Mouse (Mus musculus) megakaryocyte progenitor cell, adult 5-6 weeks (primary cell): ENCODE results near the gene Qtrt1. TPM values are rescaled to one million over a fixed set of nuclear protein-coding genes. Genes with fewer than 3 reads are reported as not detected.
"Not testable (repeated sequence)": the region's sequence is repeated elsewhere in the genome, so short reads cannot be mapped to it uniquely, and the experiment has no call there.

Experiments
- ATAC-seq: replicated peaks from 2 replicates; pipeline ENCODE4 v1.8.0; 2016; ENCODE audit warnings: mild to moderate bottlenecking, moderate TSS enrichment, inconsistent platforms; ENCODE audit not compliant: poor library complexity
- total RNA-seq, 2 experiments: library from RNA; stranded (forward) in 1 of 2; stranded (reverse) in 1 of 2; fragments of 157-497, 149-512 nt in 1 of 2; fragments of 200-1000 nt in 1 of 2; gene quantifications; 2 replicates each; pipeline versions ENCODE4 v1.2.3 to v1.2.4; 2015 to 2017

The Qtrt1 gene
- total RNA-seq, 2 experiments from 2014 or later, result 16.0 to 37.9 TPM

- ATAC-seq, result peak; percentile 35; the same call in 1 of the 2 replicates
These were observed 36.1 kb downstream of the Qtrt1 start for GRCm38 (mm10) chr9:21447778-21448177.

- no peak for ATAC-seq
These were observed 38.1 kb downstream of the Qtrt1 start for GRCm38 (mm10) chr9:21449710-21450109.

GRCm38 (mm10) chr9:21450270-21450669 is 38.6 kb downstream of the Qtrt1 start:
- ATAC-seq, result no peak

- no peak for ATAC-seq
These were observed 39.8 kb downstream of the Qtrt1 start for GRCm38 (mm10) chr9:21451391-21451790.

- peak; percentile 28; the same call in 1 of the 2 replicates for ATAC-seq
These were observed 40.2 kb downstream of the Qtrt1 start for GRCm38 (mm10) chr9:21451870-21452269.

- peak; percentile 78 for ATAC-seq
These were observed 41.4 kb downstream of the Qtrt1 start for GRCm38 (mm10) chr9:21453003-21453402.

GRCm38 (mm10) chr9:21453459-21453858 is 41.8 kb downstream of the Qtrt1 start:
- ATAC-seq, result peak; percentile 12

GRCm38 (mm10) chr9:21454556-21454955 is 42.9 kb downstream of the Qtrt1 start:
- ATAC-seq, result no peak

- ATAC-seq, result no peak
These were observed 43.6 kb downstream of the Qtrt1 start for GRCm38 (mm10) chr9:21455103-21455770.

- no peak for ATAC-seq
These were observed 44.8 kb downstream of the Qtrt1 start for GRCm38 (mm10) chr9:21456246-21456929.

- ATAC-seq, result peak; percentile 47
These were observed 45.4 kb downstream of the Qtrt1 start for GRCm38 (mm10) chr9:21456930-21457634.

GRCm38 (mm10) chr9:21458821-21459220 is 47.2 kb downstream of the Qtrt1 start:
- no peak for ATAC-seq

GRCm38 (mm10) chr9:21460400-21460940 is 48.8 kb downstream of the Qtrt1 start:
- no peak for ATAC-seq

- ATAC-seq, result peak; percentile 72
These were observed 51.5 kb downstream of the Qtrt1 start for GRCm38 (mm10) chr9:21463138-21463590.

GRCm38 (mm10) chr9:21463766-21464564 is 52.3 kb downstream of the Qtrt1 start:
- ATAC-seq, result peak; percentile 51

GRCm38 (mm10) chr9:21464565-21464928 is 52.9 kb downstream of the Qtrt1 start:
- ATAC-seq, result not testable (repeated sequence)

- ATAC-seq, result peak; percentile 86
These were observed 57.7 kb downstream of the Qtrt1 start for GRCm38 (mm10) chr9:21469032-21470024.
